Mouse (Mus musculus) splenic B cell, adult 2 months (primary cell): ENCODE measurements around the gene Olfr839-ps1.

ENCODE experiments used
- DNase-seq: peaks from one replicate; pipeline ENCODE4 v3.0.0-alpha.2; 2011; ENCODE audit warnings: low read depth, low spot score
- H3K27me3 ChIP-seq: 2 replicates; pipeline ENCODE4 v1.6.1; 2012; ENCODE audit warnings: mild to moderate bottlenecking, low read length, moderate library complexity, mixed read lengths; ENCODE audit not compliant: control insufficient read depth, poor library complexity, insufficient read depth, severe bottlenecking
- H3K36me3 ChIP-seq: 2 replicates; pipeline ENCODE4 v1.6.1; 2012; ENCODE audit warnings: mild to moderate bottlenecking, low read length, moderate library complexity, mixed read lengths; ENCODE audit not compliant: control insufficient read depth, poor library complexity, insufficient read depth, severe bottlenecking

The Olfr839-ps1 gene

DNA sequence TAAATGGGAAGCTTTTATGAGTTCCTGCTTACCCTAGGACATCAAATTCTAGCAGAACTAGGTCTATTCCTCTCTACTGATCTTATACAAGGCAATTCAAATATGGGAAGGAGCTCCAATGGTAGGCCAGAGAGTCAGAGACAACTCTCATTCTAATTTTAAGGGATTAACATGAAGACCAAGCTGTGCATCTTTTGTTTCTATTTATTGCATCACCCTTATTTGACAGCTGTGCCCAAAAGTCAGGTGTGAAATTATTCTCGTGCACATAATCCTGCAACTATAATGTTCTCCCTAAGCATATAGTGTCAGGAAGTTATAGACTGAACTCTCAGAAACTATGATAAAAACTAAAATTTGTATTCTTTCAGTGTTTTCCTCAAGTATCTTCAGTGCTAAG, at the start of gene Olfr839-ps1:
Olfr839-ps1 (minus strand) TSS at position 101 of the 400 bp plus-strand sequence.
- Histone ChIP-seq H3K36me3 (no peaks in the 10 kb centered on the region), H3K27me3 (no peaks in the 10 kb centered on the region)
- DNase-seq, result no peak

DNA sequence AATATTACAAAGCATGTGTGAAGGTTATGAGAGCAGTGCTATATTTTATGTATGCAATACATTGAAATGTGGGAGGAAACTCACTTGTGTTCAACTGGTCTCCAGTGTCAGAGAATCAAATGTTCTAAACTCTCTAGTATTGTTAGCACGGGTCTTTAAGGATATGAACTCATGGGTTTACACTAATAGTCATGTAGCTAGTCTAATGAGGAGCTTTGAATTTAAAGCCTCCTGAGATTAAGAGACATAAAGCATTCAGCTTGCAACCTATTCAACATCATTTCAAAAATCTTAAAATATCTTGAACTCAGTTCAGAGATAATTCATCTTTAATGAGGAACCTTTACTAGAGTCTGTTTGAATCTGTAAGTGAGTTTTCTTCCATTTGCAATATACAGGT, 41.1 kb downstream of the Olfr839-ps1 start, which contains the start of gene Olfr837:
Olfr837 (plus strand) TSS at position 301 of the 400 bp plus-strand sequence.
- H3K36me3 ChIP-seq, result no peaks in the 10 kb centered on the region
- H3K27me3 ChIP-seq, result no peaks in the 10 kb centered on the region
- no peak for DNase-seq

DNA sequence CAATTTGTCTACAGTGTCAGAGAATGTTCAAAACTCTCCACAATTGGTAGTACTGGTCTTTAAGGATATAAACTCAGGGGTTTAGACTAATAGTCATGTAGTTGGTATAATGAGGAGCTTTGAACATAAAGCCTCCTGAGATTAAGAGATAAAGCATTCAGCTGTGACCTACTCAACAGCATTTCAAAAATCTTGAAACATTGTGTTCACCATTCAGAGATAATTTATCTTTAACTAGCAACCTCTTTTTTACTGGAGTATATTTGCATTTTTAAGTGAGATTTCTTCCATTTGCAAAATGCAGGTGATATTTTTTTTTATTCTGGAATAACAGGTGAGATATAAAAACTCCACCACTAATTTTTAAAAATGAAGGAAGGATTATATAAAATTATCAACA, 57.0 kb downstream of the Olfr839-ps1 start, which contains the start of gene Olfr836:
Olfr836 (plus strand) TSS at position 301 of the 400 bp plus-strand sequence.
- Histone ChIP-seq H3K36me3 (no peaks in the 10 kb centered on the region), H3K27me3 (no peaks in the 10 kb centered on the region)
- no peak for DNase-seq
